Mouse (Mus musculus): Measurements from ENCODE around the gene Rptor. TPM values are rescaled to one million over a fixed set of nuclear protein-coding genes. Genes with fewer than 3 reads are reported as not detected.
A peak's percentile ranks its signal among the peaks of the same experiment; 100 is the strongest.

Gene Rptor
- polyA plus RNA-seq, 1 experiment from 2014 or later = 12.6 TPM

DNA sequence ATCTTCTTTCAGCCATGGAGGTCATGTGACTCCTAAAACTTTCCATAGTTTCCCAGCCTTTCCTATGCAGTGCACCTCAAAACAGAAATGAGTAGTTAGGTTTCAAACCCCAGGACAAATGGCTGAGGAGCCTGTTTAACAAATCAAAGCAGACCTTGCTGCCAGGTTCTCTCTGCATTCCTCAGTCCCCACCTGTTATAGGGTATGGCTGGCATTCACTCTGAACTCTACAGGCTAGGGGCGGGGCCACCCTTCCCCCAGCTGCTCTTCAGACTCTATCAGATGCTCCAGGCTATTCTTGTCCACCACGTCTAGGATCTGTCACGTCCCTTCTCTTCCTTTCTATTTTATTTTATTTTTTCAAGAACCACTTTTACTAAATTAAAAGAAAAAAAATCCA is 8.7 kb upstream of the Rptor start:
- 31% methylated on average over 3 of the region's 3 CpGs for WGBS

DNA sequence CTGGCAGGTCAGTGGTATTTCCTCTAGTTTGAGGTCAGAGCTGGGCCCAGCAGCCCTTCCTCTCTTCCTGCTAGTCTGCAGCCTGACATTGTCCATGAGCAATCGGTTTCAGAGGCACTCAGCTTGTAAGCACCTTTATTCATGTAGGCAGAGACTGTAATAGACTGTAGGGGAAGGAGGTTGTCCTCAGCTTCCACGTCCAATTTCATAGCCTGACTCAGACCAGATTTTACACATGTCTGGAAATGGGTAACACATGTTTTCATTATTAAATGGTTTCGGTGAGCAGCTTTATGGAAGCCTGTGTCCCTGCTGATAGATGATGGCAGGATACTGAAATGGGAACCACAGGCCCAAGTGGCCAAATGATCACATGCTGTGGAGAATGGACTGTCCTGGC is 3.8 kb upstream of the Rptor start:
- H3K27me3 ChIP-seq (ENCODE audit: control insufficient read depth, insufficient read depth, low read length) = no peaks in the 10 kb centered on the region
- H3K4me2 ChIP-seq (ENCODE audit: low read depth) = no peak overlapping the region
- H3K9me3 ChIP-seq (ENCODE audit: control insufficient read depth, low read length) = no peaks in the 10 kb centered on the region
- ATAC-seq (ENCODE audit: insufficient read depth, low FRiP score, low TSS enrichment) (no peak), DNase-seq (ENCODE audit: low spot score) (no peak)
- no peak overlapping the region for H3K27ac ChIP-seq (ENCODE audit: low read depth, low read length)
- H3K4me3 ChIP-seq (ENCODE audit: low read depth, low read length) = no peak overlapping the region
- H3K36me3 ChIP-seq (ENCODE audit: control insufficient read depth, insufficient read depth, low read length) = no peaks in the 10 kb centered on the region
- WGBS = 65% methylated on average over 3 of the region's 3 CpGs
- peaks cover 3% of the 10 kb centered on the region for H3K4me1 ChIP-seq (ENCODE audit: control insufficient read depth, insufficient read depth, low read length)
- H3K9ac ChIP-seq (ENCODE audit: low read length) = no peak overlapping the region

More for the DNA sequence above, 8.7 kb upstream of the Rptor start:
- Histone ChIP-seq H3K4me3 (ENCODE audit: low read depth, low read length) (no peak overlapping the region), H3K27me3 (ENCODE audit: control insufficient read depth, insufficient read depth, low read length) (no peaks in the 10 kb centered on the region), H3K9me3 (ENCODE audit: control insufficient read depth, low read length) (no peaks in the 10 kb centered on the region), H3K4me1 (ENCODE audit: control insufficient read depth, insufficient read depth, low read length) (peaks cover 11% of the 10 kb centered on the region), H3K27ac (ENCODE audit: low read depth, low read length) (no peak overlapping the region), H3K9ac (ENCODE audit: low read length) (no peak overlapping the region), H3K4me2 (ENCODE audit: low read depth) (no peak overlapping the region), H3K36me3 (ENCODE audit: control insufficient read depth, insufficient read depth, low read length) (no peaks in the 10 kb centered on the region)
- ATAC-seq (ENCODE audit: insufficient read depth, low FRiP score, low TSS enrichment) (no peak), DNase-seq (ENCODE audit: low spot score) (no peak)

DNA sequence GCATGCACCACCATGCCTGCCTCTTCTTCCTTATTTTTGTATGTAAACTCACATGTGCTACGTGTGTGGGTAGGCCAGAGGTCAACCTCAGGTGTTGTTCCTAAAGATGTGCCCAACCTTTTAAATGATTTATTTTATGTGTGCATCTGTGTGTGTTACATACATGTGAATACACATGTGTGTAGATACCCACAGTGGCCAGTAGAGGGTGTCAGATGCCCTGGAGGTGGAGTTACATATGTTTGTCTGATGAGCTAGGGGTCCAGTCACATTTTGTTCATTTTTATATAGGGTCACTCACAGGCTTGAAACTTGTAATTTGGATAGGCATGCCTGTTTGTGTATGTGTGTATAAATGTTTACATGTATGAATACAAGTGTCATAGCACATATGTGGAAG is 2.4 kb upstream of the Rptor start:
- no peak overlapping the region for H3K9ac ChIP-seq (ENCODE audit: low read length)
- no peaks in the 10 kb centered on the region for H3K36me3 ChIP-seq (ENCODE audit: control insufficient read depth, insufficient read depth, low read length)
- DNase-seq (ENCODE audit: low spot score) (no peak), ATAC-seq (ENCODE audit: insufficient read depth, low FRiP score, low TSS enrichment) (no peak)
- H3K27me3 ChIP-seq (ENCODE audit: control insufficient read depth, insufficient read depth, low read length) = no peaks in the 10 kb centered on the region
- H3K4me2 ChIP-seq (ENCODE audit: low read depth) = no peak overlapping the region
- no peak overlapping the region for H3K4me3 ChIP-seq (ENCODE audit: low read depth, low read length)
- H3K9me3 ChIP-seq (ENCODE audit: control insufficient read depth, low read length) = no peaks in the 10 kb centered on the region
- no peak overlapping the region for H3K27ac ChIP-seq (ENCODE audit: low read depth, low read length)
- H3K4me1 ChIP-seq (ENCODE audit: control insufficient read depth, insufficient read depth, low read length) = peaks cover 5% of the 10 kb centered on the region
- 84% methylated on average over 1 of the region's 1 CpGs for WGBS

DNA sequence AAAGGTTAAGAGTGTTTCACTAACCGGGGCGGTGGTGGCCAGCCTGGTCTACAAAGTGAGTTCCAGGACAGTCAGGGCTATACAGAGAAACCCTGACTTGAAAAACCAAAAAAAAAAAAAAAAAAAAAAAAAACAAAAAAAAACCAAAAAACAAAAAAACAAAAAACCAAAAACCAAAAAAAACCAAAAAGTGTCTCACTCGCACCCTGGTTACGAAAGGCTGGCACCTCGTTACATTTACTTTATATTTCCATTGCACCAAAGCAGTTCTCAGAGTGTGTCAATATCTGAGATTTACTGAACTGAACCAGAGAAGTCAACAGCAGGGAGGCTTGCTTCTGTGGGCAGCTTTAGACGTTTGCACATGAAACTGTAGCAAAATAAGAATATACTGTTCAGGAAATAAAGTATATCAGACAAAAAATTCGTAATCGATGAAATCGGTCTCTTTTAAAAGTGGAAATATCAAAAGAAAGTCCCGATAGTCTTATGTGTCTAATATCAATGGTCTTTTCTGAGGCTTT is 466 bp upstream of the Rptor start:
- no peak for ATAC-seq (ENCODE audit: insufficient read depth, low FRiP score, low TSS enrichment)
- 40% methylated on average over 10 of the region's 10 CpGs for WGBS

DNA sequence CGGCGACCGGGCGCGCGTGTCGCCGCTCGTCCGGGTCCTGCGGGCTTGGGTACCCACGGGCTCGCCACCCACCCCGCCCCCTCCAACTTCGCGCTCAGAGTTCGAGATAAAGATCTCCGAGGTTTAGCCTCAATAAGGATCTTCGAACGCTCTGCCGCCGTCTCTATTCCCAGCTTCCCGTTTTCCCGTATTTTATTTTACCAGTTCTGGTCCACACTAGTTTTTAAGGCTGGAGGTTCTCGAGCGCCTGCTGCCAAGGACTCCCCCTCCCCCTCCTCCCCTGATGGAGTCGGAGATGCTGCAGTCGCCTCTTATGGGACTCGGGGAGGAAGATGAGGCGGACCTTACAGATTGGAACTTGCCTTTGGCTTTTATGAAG is 811 bp downstream of the Rptor start:
- H3K27ac ChIP-seq (ENCODE audit: low read depth, low read length) = peak overlapping the region; percentile 85
- no peak for DNase-seq (ENCODE audit: low spot score)
- 0% methylated on average over 30 of the region's 30 CpGs for WGBS

More for the DNA sequence above, 466 bp upstream of the Rptor start:
- H3K4me2 ChIP-seq (ENCODE audit: low read depth) = peak overlapping the region; percentile 4; the same call in 1 of the 2 replicates
- H3K9ac ChIP-seq (ENCODE audit: low read length) = no peak overlapping the region
- H3K27me3 ChIP-seq (ENCODE audit: control insufficient read depth, insufficient read depth, low read length) = no peaks in the 10 kb centered on the region
- no peaks in the 10 kb centered on the region for H3K9me3 ChIP-seq (ENCODE audit: control insufficient read depth, low read length)
- H3K36me3 ChIP-seq (ENCODE audit: control insufficient read depth, insufficient read depth, low read length) = no peaks in the 10 kb centered on the region
- peaks cover 5% of the 10 kb centered on the region for H3K4me1 ChIP-seq (ENCODE audit: control insufficient read depth, insufficient read depth, low read length)
- DNase-seq (ENCODE audit: low spot score) = no peak
- peak overlapping the region; percentile 87; the same call in 1 of the 2 replicates for H3K4me3 ChIP-seq (ENCODE audit: low read depth, low read length)
- H3K27ac ChIP-seq (ENCODE audit: low read depth, low read length) = no peak overlapping the region

DNA sequence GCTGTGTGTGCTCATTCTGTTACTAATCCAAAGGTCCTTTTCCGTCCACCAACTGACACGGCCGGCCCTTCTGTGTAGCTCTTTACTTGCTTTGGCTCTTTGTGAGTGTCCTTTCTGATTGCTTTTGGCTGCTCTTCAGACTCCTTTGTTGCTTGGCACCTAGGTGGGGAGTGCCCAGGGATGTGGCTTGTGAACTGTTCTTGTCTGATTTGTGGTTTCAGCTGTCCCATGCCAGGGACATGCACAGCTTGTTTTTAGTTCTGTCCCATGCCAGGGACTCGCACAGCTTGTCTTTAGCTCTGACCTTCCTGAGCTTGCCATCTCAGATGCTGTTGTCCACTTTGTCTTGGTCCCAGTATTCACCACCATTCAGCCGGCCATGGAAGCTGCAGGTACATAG is 4.8 kb downstream of the Rptor start:
- Histone ChIP-seq H3K27ac (ENCODE audit: low read depth, low read length) (no peak overlapping the region), H3K4me1 (ENCODE audit: control insufficient read depth, insufficient read depth, low read length) (peaks cover 5% of the 10 kb centered on the region), H3K36me3 (ENCODE audit: control insufficient read depth, insufficient read depth, low read length) (no peaks in the 10 kb centered on the region), H3K4me2 (ENCODE audit: low read depth) (no peak overlapping the region), H3K9ac (ENCODE audit: low read length) (no peak overlapping the region), H3K4me3 (ENCODE audit: low read depth, low read length) (no peak overlapping the region), H3K27me3 (ENCODE audit: control insufficient read depth, insufficient read depth, low read length) (no peaks in the 10 kb centered on the region), H3K9me3 (ENCODE audit: control insufficient read depth, low read length) (no peaks in the 10 kb centered on the region)
- DNase-seq (ENCODE audit: low spot score) = no peak
- WGBS = 96% methylated on average over 5 of the region's 5 CpGs
- no peak for ATAC-seq (ENCODE audit: insufficient read depth, low FRiP score, low TSS enrichment)

More for the DNA sequence above, 811 bp downstream of the Rptor start:
- Histone ChIP-seq H3K36me3 (ENCODE audit: control insufficient read depth, insufficient read depth, low read length) (no peaks in the 10 kb centered on the region), H3K4me3 (ENCODE audit: low read depth, low read length) (peak overlapping the region; percentile 87), H3K4me1 (ENCODE audit: control insufficient read depth, insufficient read depth, low read length) (peaks cover 5% of the 10 kb centered on the region), H3K9me3 (ENCODE audit: control insufficient read depth, low read length) (no peaks in the 10 kb centered on the region), H3K9ac (ENCODE audit: low read length) (peak overlapping the region; percentile 87), H3K27me3 (ENCODE audit: control insufficient read depth, insufficient read depth, low read length) (no peaks in the 10 kb centered on the region), H3K4me2 (ENCODE audit: low read depth) (peak overlapping the region; percentile 86)
- no peak for ATAC-seq (ENCODE audit: insufficient read depth, low FRiP score, low TSS enrichment)

DNA sequence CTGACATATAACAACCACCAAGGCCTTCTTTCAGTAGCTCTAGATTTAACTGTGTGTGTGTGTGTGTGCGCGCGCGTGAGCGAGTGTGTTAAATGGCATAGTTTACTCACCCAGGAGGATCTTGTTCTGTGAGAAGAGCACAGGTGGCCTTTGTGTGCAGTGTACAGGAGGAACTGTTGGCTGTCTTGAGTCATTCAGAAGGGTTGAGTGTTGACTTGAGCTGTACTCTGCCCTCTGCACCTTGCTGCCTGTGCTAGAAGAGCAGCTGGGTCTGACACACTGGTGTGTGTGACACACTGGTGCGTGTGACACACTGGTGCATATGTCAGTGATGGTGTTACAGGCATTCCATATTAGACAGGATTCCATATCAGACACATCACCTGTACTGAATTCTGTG is 8.8 kb downstream of the Rptor start:
- no peak overlapping the region for H3K4me3 ChIP-seq (ENCODE audit: low read depth, low read length)
- no peak overlapping the region for H3K9ac ChIP-seq (ENCODE audit: low read length)
- ATAC-seq (ENCODE audit: insufficient read depth, low FRiP score, low TSS enrichment) (no peak), DNase-seq (ENCODE audit: low spot score) (no peak)
- H3K4me1 ChIP-seq (ENCODE audit: control insufficient read depth, insufficient read depth, low read length) = no peaks in the 10 kb centered on the region
- 98% methylated on average over 6 of the region's 6 CpGs for WGBS
- H3K4me2 ChIP-seq (ENCODE audit: low read depth) = no peak overlapping the region
- H3K36me3 ChIP-seq (ENCODE audit: control insufficient read depth, insufficient read depth, low read length) = no peaks in the 10 kb centered on the region
- no peaks in the 10 kb centered on the region for H3K9me3 ChIP-seq (ENCODE audit: control insufficient read depth, low read length)
- H3K27ac ChIP-seq (ENCODE audit: low read depth, low read length) = no peak overlapping the region
- H3K27me3 ChIP-seq (ENCODE audit: control insufficient read depth, insufficient read depth, low read length) = no peaks in the 10 kb centered on the region

DNA sequence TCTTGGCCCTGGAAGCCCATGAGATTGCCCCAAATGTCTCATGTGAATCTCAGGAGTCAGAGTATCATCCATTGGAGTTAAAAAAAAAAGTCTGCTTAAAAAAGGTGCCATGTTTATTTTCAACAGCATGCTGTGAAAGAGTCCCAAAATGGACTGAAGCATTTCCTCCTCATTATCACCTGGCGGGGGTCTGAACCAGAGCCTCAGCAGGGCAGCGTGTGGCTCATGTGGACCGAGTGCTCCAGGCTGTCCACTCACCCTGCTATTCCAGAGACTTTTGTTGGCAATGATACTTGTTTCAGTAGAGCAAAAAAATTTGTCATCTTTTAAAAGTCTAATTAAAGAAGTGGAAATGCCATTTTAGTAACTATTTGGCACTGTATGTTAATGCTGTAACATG is 9.5 kb downstream of the Rptor start:
- WGBS = 88% methylated on average over 3 of the region's 3 CpGs

DNA sequence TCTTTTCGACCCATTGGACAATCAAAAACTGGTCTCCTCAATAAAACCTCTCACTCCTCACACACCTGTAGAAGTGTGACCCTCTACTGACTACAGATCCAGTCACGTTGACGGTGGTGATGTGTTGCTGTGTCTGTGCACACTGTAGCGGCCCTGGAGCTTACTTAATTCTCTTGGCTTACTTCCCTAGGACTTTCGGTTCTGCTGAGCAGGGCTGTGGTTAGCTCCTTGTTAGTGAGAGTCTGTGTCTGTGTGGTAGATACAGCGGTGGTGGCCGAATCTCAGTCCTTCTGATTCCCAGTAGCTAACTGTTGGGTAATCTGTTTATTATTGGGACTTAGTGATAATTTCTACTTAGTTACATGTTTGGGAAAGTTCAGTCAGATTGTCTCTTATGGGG is 12.4 kb downstream of the Rptor start:
- Histone ChIP-seq H3K27me3 (ENCODE audit: control insufficient read depth, insufficient read depth, low read length) (no peaks in the 10 kb centered on the region), H3K9ac (ENCODE audit: low read length) (no peak overlapping the region), H3K4me1 (ENCODE audit: control insufficient read depth, insufficient read depth, low read length) (no peaks in the 10 kb centered on the region), H3K4me3 (ENCODE audit: low read depth, low read length) (no peak overlapping the region), H3K9me3 (ENCODE audit: control insufficient read depth, low read length) (no peaks in the 10 kb centered on the region), H3K27ac (ENCODE audit: low read depth, low read length) (no peak overlapping the region), H3K4me2 (ENCODE audit: low read depth) (no peak overlapping the region), H3K36me3 (ENCODE audit: control insufficient read depth, insufficient read depth, low read length) (no peaks in the 10 kb centered on the region)
- 92% methylated on average over 7 of the region's 7 CpGs for WGBS
- ATAC-seq (ENCODE audit: insufficient read depth, low FRiP score, low TSS enrichment) (no peak), DNase-seq (ENCODE audit: low spot score) (no peak)

More for the DNA sequence above, 9.5 kb downstream of the Rptor start:
- Histone ChIP-seq H3K9ac (ENCODE audit: low read length) (no peak overlapping the region), H3K27ac (ENCODE audit: low read depth, low read length) (no peak overlapping the region), H3K4me2 (ENCODE audit: low read depth) (no peak overlapping the region), H3K4me1 (ENCODE audit: control insufficient read depth, insufficient read depth, low read length) (no peaks in the 10 kb centered on the region), H3K4me3 (ENCODE audit: low read depth, low read length) (no peak overlapping the region), H3K27me3 (ENCODE audit: control insufficient read depth, insufficient read depth, low read length) (no peaks in the 10 kb centered on the region), H3K9me3 (ENCODE audit: control insufficient read depth, low read length) (no peaks in the 10 kb centered on the region), H3K36me3 (ENCODE audit: control insufficient read depth, insufficient read depth, low read length) (no peaks in the 10 kb centered on the region)
- no peak for DNase-seq (ENCODE audit: low spot score)
- no peak for ATAC-seq (ENCODE audit: insufficient read depth, low FRiP score, low TSS enrichment)

Data from neural tube, embryonic 11.5 days (tissue).